In genomic region chr17:12991635-12992358, GRCm38 (mm10) we compare ENCODE assay signal across 8 mouse cellular contexts. TPM values are rescaled to one million over a fixed set of nuclear protein-coding genes. Genes with fewer than 3 reads are reported as not detected.
DNase-seq lines count a peak whose midpoint lies in the region; ATAC-seq and TF ChIP-seq lines count a peak whose summit lies in the region.

No protein-coding gene starts in this region.

- dilution Hi-C loops in CH12.LX (cut with MboI; ENCODE audit: extremely low pct_ligation_motif_present, extremely low pct_unique_long_range_greater_than_20kb, low sequenced_read_pairs), result no loop called here

- no peak for TF ChIP-seq EP300 in CH12.LX (IDR thresholded peaks at IDR 0.05; ENCODE audit: low read length)
- TF ChIP-seq EP300 in liver, postnatal 0 days (IDR thresholded peaks at IDR 0.05; ENCODE audit: low read depth), result no peak

- intact Hi-C loops in heart, postnatal 10 days (cut with DNase I), result loop anchor here (1.0 to 10.0 kb wide), 3 partner anchors 16 to 267 kb away; partner anchors contain the start of genes Mrpl18 and Tcp1

- DNase-seq in CH12.LX (ENCODE audit: extremely low read depth), result peak; percentile 67
- peak; percentile 93 to 94 for DNase-seq in heart, postnatal 10 days
- DNase-seq in layer of hippocampus, adult 11-12 months (ENCODE audit: low spot score), result peak; percentile 84
- peak; percentile 92 for DNase-seq in liver, postnatal 0 days
- DNase-seq in telencephalon, adult 2 months (ENCODE audit: low read depth, low spot score), result peak; percentile 50

- peak overlapping the region; percentile 93 for H3K27ac ChIP-seq in CH12.LX (ENCODE audit: insufficient read depth, low read depth)
- H3K27ac ChIP-seq in forebrain, embryonic 13.5 days, result peak overlapping the region; percentile 99
- H3K27ac ChIP-seq in liver, postnatal 0 days (ENCODE audit: low read depth), result peak overlapping the region; percentile 100
- peak overlapping the region; percentile 99 for H3K27ac ChIP-seq in neural tube, embryonic 13.5 days (replicated peaks)

- no peak for TF ChIP-seq RAD21 in CH12.LX (IDR thresholded peaks at IDR 0.05; ENCODE audit: low read depth, low read length)

- peak; percentile 77 for ATAC-seq in cerebellum, adult (ENCODE audit: insufficient number of reproducible peaks, low FRiP score, low TSS enrichment)
- peak; percentile 92 for ATAC-seq in forebrain, embryonic 13.5 days
- peak; percentile 93 for ATAC-seq in liver, postnatal 0 days
- peak; percentile 91 for ATAC-seq in neural tube, embryonic 13.5 days (ENCODE audit: low read depth)

- in situ Hi-C loops in CH12.LX (cut with MboI; ENCODE audit: low pct_ligation_motif_present, low pct_unique_long_range_greater_than_20kb, low sequenced_read_pairs), result no loop called here

- no peaks in the 10 kb centered on the region for H3K9me3 ChIP-seq in CH12.LX (replicated peaks; ENCODE audit: low read length)
- H3K9me3 ChIP-seq in forebrain, embryonic 13.5 days (replicated peaks), result no peaks in the 10 kb centered on the region
- H3K9me3 ChIP-seq in liver, postnatal 0 days (ENCODE audit: low read length), result no peaks in the 10 kb centered on the region
- H3K9me3 ChIP-seq in neural tube, embryonic 13.5 days, result no peaks in the 10 kb centered on the region

- peaks cover 0 to 31% of the 10 kb centered on the region in 2 experiments; a peak in 2 of 4 replicates for H3K4me1 ChIP-seq in CH12.LX (ENCODE audit: control insufficient read depth in 1 of 2, insufficient read depth in 2 of 2)
- peaks cover 26% of the 10 kb centered on the region for H3K4me1 ChIP-seq in forebrain, embryonic 13.5 days
- no peaks in the 10 kb centered on the region for H3K4me1 ChIP-seq in liver, postnatal 0 days (ENCODE audit: insufficient read depth)
- H3K4me1 ChIP-seq in neural tube, embryonic 13.5 days (replicated peaks), result peaks cover 27% of the 10 kb centered on the region

- peak; percentile 46 for TF ChIP-seq POLR2A in CH12.LX (IDR thresholded peaks at IDR 0.05; ENCODE audit: low read depth, low read length)

- peaks cover 0 to 9% of the 10 kb centered on the region in 2 experiments for H3K36me3 ChIP-seq in CH12.LX (replicated peaks in 1 of 2; ENCODE audit: control insufficient read depth in 1 of 2, insufficient read depth in 1 of 2, low read length in 1 of 2)
- peaks cover 8% of the 10 kb centered on the region for H3K36me3 ChIP-seq in forebrain, embryonic 13.5 days (ENCODE audit: poor library complexity, severe bottlenecking)
- H3K36me3 ChIP-seq in liver, postnatal 0 days (replicated peaks; ENCODE audit: insufficient read depth, low read length), result no peaks in the 10 kb centered on the region
- peaks cover 4% of the 10 kb centered on the region; the same call in 1 of the 2 replicates for H3K36me3 ChIP-seq in neural tube, embryonic 13.5 days

- H3K79me2 ChIP-seq in CH12.LX (replicated peaks; ENCODE audit: control insufficient read depth, extremely low read depth, insufficient read depth, poor library complexity, severe bottlenecking), result peaks cover 41% of the 10 kb centered on the region

- H3K4me3 ChIP-seq in CH12.LX (replicated peaks in 1 of 3; ENCODE audit: low read depth in 2 of 3, low read length in 2 of 3, poor library complexity in 1 of 3), result peak overlapping the region; percentile 59 to 99 (median 87)
- H3K4me3 ChIP-seq in forebrain, embryonic 13.5 days, result peak overlapping the region; percentile 97
- H3K4me3 ChIP-seq in liver, postnatal 0 days (ENCODE audit: low read depth, low read length), result peak overlapping the region; percentile 90
- H3K4me3 ChIP-seq in neural tube, embryonic 13.5 days, result peak overlapping the region; percentile 70

- under 1% methylated on average over 71 of the region's 84 CpGs for WGBS in forebrain, embryonic 13.5 days
- under 1% methylated on average over 58 of the region's 84 CpGs for WGBS in liver, postnatal 0 days (ENCODE audit: insufficient replicate concordance)
- WGBS in neural tube, embryonic 13.5 days, result 0% methylated on average over 72 of the region's 84 CpGs

- no peak for TF ChIP-seq CTCF in CH12.LX (conservative IDR thresholded peaks at IDR 0.05 in 1 of 2, IDR thresholded peaks at IDR 0.05 in 1 of 2; ENCODE audit: low read depth in 2 of 2, low read length in 2 of 2)
- no peak for TF ChIP-seq CTCF in liver, postnatal 0 days (IDR thresholded peaks at IDR 0.05; ENCODE audit: low read depth)

- H3K4me2 ChIP-seq in CH12.LX (ENCODE audit: insufficient read depth, low read depth, poor library complexity, severe bottlenecking), result no peak overlapping the region
- peak overlapping the region; percentile 91 for H3K4me2 ChIP-seq in forebrain, embryonic 13.5 days
- H3K4me2 ChIP-seq in liver, postnatal 0 days (ENCODE audit: low read depth, low read length), result peak overlapping the region; percentile 92
- H3K4me2 ChIP-seq in neural tube, embryonic 13.5 days, result peak overlapping the region; percentile 76

- no peaks in the 10 kb centered on the region for H3K27me3 ChIP-seq in CH12.LX (replicated peaks)
- no peaks in the 10 kb centered on the region for H3K27me3 ChIP-seq in forebrain, embryonic 13.5 days
- no peaks in the 10 kb centered on the region for H3K27me3 ChIP-seq in liver, postnatal 0 days (ENCODE audit: insufficient read depth, low read length)
- H3K27me3 ChIP-seq in neural tube, embryonic 13.5 days, result no peaks in the 10 kb centered on the region

- H3K9ac ChIP-seq in CH12.LX (ENCODE audit: insufficient read depth, low read depth), result peak overlapping the region; percentile 96
- H3K9ac ChIP-seq in forebrain, embryonic 13.5 days, result peak overlapping the region; percentile 100
- H3K9ac ChIP-seq in liver, postnatal 0 days (replicated peaks), result peak overlapping the region; percentile 98
- H3K9ac ChIP-seq in neural tube, embryonic 13.5 days, result peak overlapping the region; percentile 94

TF ChIP-seq in CH12.LX, 34 proteins besides CTCF, POLR2A, EP300 and RAD21:
- TF ChIP-seq MXI1 (IDR thresholded peaks at IDR 0.05; ENCODE audit: low read depth, low read length) (peak; percentile 69; the same call in 1 of the 2 replicates), HCFC1 (IDR thresholded peaks at IDR 0.05; ENCODE audit: low read depth, low read length) (peak; percentile 57), SIN3A (IDR thresholded peaks at IDR 0.05; ENCODE audit: low read length) (peak; percentile 61; the same call in 1 of the 2 replicates), BHLHE40 (IDR thresholded peaks at IDR 0.05; ENCODE audit: low read depth, low read length) (0 out of 2 replicates have a peak, but pooled peaks have one; percentile 5), ZNF384 (IDR thresholded peaks at IDR 0.05; ENCODE audit: low read depth, low read length) (no peak), PAX5 (IDR thresholded peaks at IDR 0.05; ENCODE audit: low read length) (no peak), NRF1 (IDR thresholded peaks at IDR 0.05; ENCODE audit: low read depth, low read length) (no peak), USF1 (IDR thresholded peaks at IDR 0.05; ENCODE audit: low read depth, low read length) (no peak), ELF1 (IDR thresholded peaks at IDR 0.05; ENCODE audit: low read depth, low read length) (peak; percentile 69), ZMIZ1 (IDR thresholded peaks at IDR 0.05; ENCODE audit: low read depth, low read length) (peak; percentile 32), E2F4 (IDR thresholded peaks at IDR 0.05; ENCODE audit: insufficient replicate concordance, low read depth, low read length) (no peak), UBTF (IDR thresholded peaks at IDR 0.05; ENCODE audit: low read depth, low read length) (peak; percentile 50; the same call in 1 of the 2 replicates), TCF12 (IDR thresholded peaks at IDR 0.05; ENCODE audit: low read depth, low read length) (0 out of 2 replicates have a peak, but pooled peaks have one; percentile 46), NELFE (IDR thresholded peaks at IDR 0.05; ENCODE audit: low read depth, low read length) (peak; percentile 59; the same call in 1 of the 2 replicates), KAT2A (IDR thresholded peaks at IDR 0.05; ENCODE audit: insufficient replicate concordance, low read length) (0 out of 2 replicates have a peak, but pooled peaks have one; percentile 54)

RNA-seq across cellular contexts. Expression of gene Wtap, which starts 2.2 kb away (rescaled TPM):
- total RNA-seq in CH12.LX (2012; rRNA removed) (54.1 and 70.0 TPM in 2 replicates), CH12.LX (2014; rRNA removed) (129 and 136 TPM in 2 replicates)
- 88.9 and 119 TPM in 2 replicates for polyA plus RNA-seq in CH12.LX (2012; ENCODE audit: insufficient read length, low read depth)
- 166 and 170 TPM in 2 replicates for polyA plus RNA-seq in forebrain, embryonic 13.5 days (2015; fragmentation: Nextera tagmentation; extraction: Ambion mirVana)
- total RNA-seq in heart, postnatal 10 days (2021), result 10 to 100 TPM; 50.2 to 51.6 TPM
- 49.2 and 54.6 TPM in 2 replicates for polyA plus RNA-seq in liver, postnatal 0 days (2015; fragmentation: Nextera tagmentation; extraction: Ambion mirVana)
- polyA plus RNA-seq in neural tube, embryonic 13.5 days (2015; fragmentation: Nextera tagmentation; extraction: Ambion mirVana), result 136 and 148 TPM in 2 replicates

RNA-seq across cellular contexts. Expression of gene Sod2, which starts 14.8 kb away (rescaled TPM):
- total RNA-seq in CH12.LX (2012; rRNA removed) (72.1 and 75.6 TPM in 2 replicates), CH12.LX (2014; rRNA removed) (101 and 103 TPM in 2 replicates)
- polyA plus RNA-seq in CH12.LX (2012; ENCODE audit: insufficient read length, low read depth), result 81.3 and 89.2 TPM in 2 replicates
- 116 and 118 TPM in 2 replicates for polyA plus RNA-seq in forebrain, embryonic 13.5 days (2015; fragmentation: Nextera tagmentation; extraction: Ambion mirVana)
- 100 to 1,000 TPM; 815 to 853 TPM for total RNA-seq in heart, postnatal 10 days (2021)
- 200 and 212 TPM in 2 replicates for polyA plus RNA-seq in liver, postnatal 0 days (2015; fragmentation: Nextera tagmentation; extraction: Ambion mirVana)
- polyA plus RNA-seq in neural tube, embryonic 13.5 days (2015; fragmentation: Nextera tagmentation; extraction: Ambion mirVana), result 116 and 132 TPM in 2 replicates

RNA-seq across cellular contexts. Expression of gene Acat2, which starts 31.2 kb away (rescaled TPM):
- total RNA-seq in CH12.LX (2012; rRNA removed), result 58.6 and 67.1 TPM in 2 replicates
- 115 and 128 TPM in 2 replicates for total RNA-seq in CH12.LX (2014; rRNA removed)
- 48.6 and 48.8 TPM in 2 replicates for polyA plus RNA-seq in CH12.LX (2012; ENCODE audit: insufficient read length, low read depth)
- 348 and 354 TPM in 2 replicates for polyA plus RNA-seq in forebrain, embryonic 13.5 days (2015; fragmentation: Nextera tagmentation; extraction: Ambion mirVana)
- 10 to 100 TPM; 13.2 to 17.0 TPM for total RNA-seq in heart, postnatal 10 days (2021)
- 36.4 and 39.1 TPM in 2 replicates for polyA plus RNA-seq in liver, postnatal 0 days (2015; fragmentation: Nextera tagmentation; extraction: Ambion mirVana)
- 306 and 330 TPM in 2 replicates for polyA plus RNA-seq in neural tube, embryonic 13.5 days (2015; fragmentation: Nextera tagmentation; extraction: Ambion mirVana)

RNA-seq across cellular contexts. Expression of gene Acat3, which starts 51.4 kb away (rescaled TPM):
- 12.7 and 14.7 TPM in 2 replicates for total RNA-seq in CH12.LX (2012; rRNA removed)
- total RNA-seq in CH12.LX (2014; rRNA removed), result 0.31 and 1.4 TPM in 2 replicates
- polyA plus RNA-seq in CH12.LX (2012; ENCODE audit: insufficient read length, low read depth), result 0.77 and 1.00 TPM in 2 replicates
- polyA plus RNA-seq in forebrain, embryonic 13.5 days (2015; fragmentation: Nextera tagmentation; extraction: Ambion mirVana), result 0.71 and 1.5 TPM in 2 replicates
- not detected for total RNA-seq in heart, postnatal 10 days (2021)
- 38.4 and 38.8 TPM in 2 replicates for polyA plus RNA-seq in liver, postnatal 0 days (2015; fragmentation: Nextera tagmentation; extraction: Ambion mirVana)
- 0.39 and 1.1 TPM in 2 replicates for polyA plus RNA-seq in neural tube, embryonic 13.5 days (2015; fragmentation: Nextera tagmentation; extraction: Ambion mirVana)

Comparison
In these comparisons a context has a peak if more than half of its experiments do, and no peak if none do; other contexts are left out.
1. Peak in every context shown above with its lines: DNase-seq, ATAC-seq, H3K4me3 ChIP-seq and H3K27ac ChIP-seq.